Mouse (Mus musculus) midbrain, embryonic 16.5 days (tissue): ENCODE results near the gene E130116L18Rik. TPM values are rescaled to one million over a fixed set of nuclear protein-coding genes. Genes with fewer than 3 reads are reported as not detected.
"Not testable (repeated sequence)": the region's sequence is repeated elsewhere in the genome, so short reads cannot be mapped to it uniquely, and the experiment has no call there.

Source experiments
- ATAC-seq: fragments of 200-750 bp; cut with Nextera tagmentation; 2 replicates; pipeline ENCODE4 v1.8.0; 2017; ENCODE audit warnings: moderate TSS enrichment
- H3K27ac ChIP-seq: fragments of 300-500 bp; sonication (generic); 2 replicates; pipeline ENCODE4 v1.5.1; 2014; ENCODE audit warnings: mild to moderate bottlenecking, low read length, mixed read lengths
- H3K27me3 ChIP-seq: fragments of 300-500 bp; sonication (generic); 2 replicates; pipeline ENCODE4 v1.6.1; 2014; ENCODE audit warnings: low read depth, low read length, mixed read lengths; ENCODE audit not compliant: control insufficient read depth, insufficient read depth
- H3K36me3 ChIP-seq: fragments of 300-500 bp; sonication (generic); 2 replicates; pipeline ENCODE4 v1.6.1; 2014; ENCODE audit warnings: mild to moderate bottlenecking, low read length, moderate library complexity, mixed read lengths; ENCODE audit not compliant: control insufficient read depth, insufficient read depth
- H3K4me1 ChIP-seq: fragments of 300-500 bp; sonication (generic); 2 replicates; pipeline ENCODE4 v1.6.1; 2014; ENCODE audit warnings: mild to moderate bottlenecking, low read length, mixed read lengths; ENCODE audit not compliant: control insufficient read depth, insufficient read depth
- H3K4me2 ChIP-seq: fragments of 300-500 bp; sonication (generic); 2 replicates; pipeline ENCODE4 v1.6.1; 2014; ENCODE audit warnings: mild to moderate bottlenecking, low read length, mixed read lengths
- H3K4me3 ChIP-seq: fragments of 300-500 bp; sonication (generic); 2 replicates; pipeline ENCODE4 v1.5.1; 2014; ENCODE audit warnings: low read depth, mild to moderate bottlenecking, low read length, moderate library complexity, mixed read lengths
- H3K9ac ChIP-seq: fragments of 300-500 bp; sonication (generic); 2 replicates; pipeline ENCODE4 v1.6.1; 2014; ENCODE audit warnings: low read depth, low read length, mixed read lengths
- H3K9me3 ChIP-seq: fragments of 300-500 bp; sonication (generic); replicated peaks from 2 replicates; pipeline ENCODE4 v1.6.1; 2014; ENCODE audit warnings: mild to moderate bottlenecking, low read length, mixed read lengths; ENCODE audit not compliant: control insufficient read depth, poor library complexity, severe bottlenecking
- WGBS: fragments of 180-500 bp; shearing (Covaris S2); extraction: QIAGEN DNeasy Blood & Tissue Kit; methylation state at CpG from one replicate; pipeline ENCODE4 v1.1.7; 2014; 5-methylcytosine and 5-hydroxymethylcytosine counted together
- polyA plus RNA-seq: library from polyadenylated mRNA; unstranded; fragments of >200 nt; fragmentation: Nextera tagmentation; extraction: Ambion mirVana; gene quantifications from 2 replicates; pipeline ENCODE4 v1.2.1, GENCODE M21; 2015

The E130116L18Rik gene
- polyA plus RNA-seq, 1 experiment from 2014 or later = not detected

GRCm38 (mm10) chr5:25190521-25190920 is 32.4 kb downstream of the E130116L18Rik start:
- H3K9me3 ChIP-seq = no peaks in the 10 kb centered on the region
- WGBS = 80% methylated on average over 2 of the region's 2 CpGs
- H3K4me1 ChIP-seq = no peaks in the 10 kb centered on the region
- no peak overlapping the region for H3K9ac ChIP-seq
- no peak overlapping the region for H3K4me3 ChIP-seq
- H3K27me3 ChIP-seq = no peaks in the 10 kb centered on the region
- H3K36me3 ChIP-seq = no peaks in the 10 kb centered on the region
- ATAC-seq = no peak
- no peak overlapping the region for H3K27ac ChIP-seq
- no peak overlapping the region for H3K4me2 ChIP-seq

- Histone ChIP-seq H3K4me2 (no peak overlapping the region), H3K27ac (no peak overlapping the region), H3K9me3 (no peaks in the 10 kb centered on the region), H3K9ac (no peak overlapping the region), H3K36me3 (no peaks in the 10 kb centered on the region), H3K4me3 (no peak overlapping the region), H3K4me1 (no peaks in the 10 kb centered on the region), H3K27me3 (no peaks in the 10 kb centered on the region)
- no peak for ATAC-seq
- WGBS = 58% methylated on average over 1 of the region's 1 CpGs
Measured at GRCm38 (mm10) chr5:25188802-25189201, 34.2 kb downstream of the E130116L18Rik start.

- H3K27ac ChIP-seq = no peak overlapping the region
- no peak overlapping the region for H3K4me2 ChIP-seq
- H3K36me3 ChIP-seq = no peaks in the 10 kb centered on the region
- no peaks in the 10 kb centered on the region for H3K4me1 ChIP-seq
- H3K27me3 ChIP-seq = no peaks in the 10 kb centered on the region
- ATAC-seq = no peak
- H3K4me3 ChIP-seq = no peak overlapping the region
- H3K9ac ChIP-seq = no peak overlapping the region
- no peaks in the 10 kb centered on the region for H3K9me3 ChIP-seq
Measured at GRCm38 (mm10) chr5:25187727-25188126, 35.2 kb downstream of the E130116L18Rik start.

- Histone ChIP-seq H3K36me3 (no peaks in the 10 kb centered on the region), H3K4me2 (no peak overlapping the region)
- WGBS = 38% methylated on average over 2 of the region's 2 CpGs
Measured at GRCm38 (mm10) chr5:25184594-25184993, 38.4 kb downstream of the E130116L18Rik start.

GRCm38 (mm10) chr5:25183595-25183994 is 39.4 kb downstream of the E130116L18Rik start:
- no peak overlapping the region for H3K4me2 ChIP-seq
- H3K4me1 ChIP-seq = no peaks in the 10 kb centered on the region
- no peaks in the 10 kb centered on the region for H3K27me3 ChIP-seq
- H3K4me3 ChIP-seq = no peak overlapping the region
- no peak overlapping the region for H3K27ac ChIP-seq
- no peaks in the 10 kb centered on the region for H3K36me3 ChIP-seq
- no peaks in the 10 kb centered on the region for H3K9me3 ChIP-seq
- no peak overlapping the region for H3K9ac ChIP-seq
- no peak for ATAC-seq
- 88% methylated on average over 4 of the region's 4 CpGs for WGBS

More at GRCm38 (mm10) chr5:25184594-25184993, 38.4 kb downstream of the E130116L18Rik start:
- no peaks in the 10 kb centered on the region for H3K27me3 ChIP-seq
- no peak overlapping the region for H3K9ac ChIP-seq
- ATAC-seq = no peak
- no peaks in the 10 kb centered on the region for H3K4me1 ChIP-seq
- H3K9me3 ChIP-seq = no peaks in the 10 kb centered on the region
- no peak overlapping the region for H3K27ac ChIP-seq
- no peak overlapping the region for H3K4me3 ChIP-seq

GRCm38 (mm10) chr5:25181004-25181531 is 41.9 kb downstream of the E130116L18Rik start, which contains the start of gene Galntl5:
Gene Galntl5, plus strand, starts transcription at chr5:25181460.
- H3K4me3 ChIP-seq = no peak within 1 kb of the TSS
- H3K27me3 ChIP-seq = no peaks in the 10 kb centered on the region
- H3K9ac ChIP-seq = no peak within 1 kb of the TSS
- no peaks in the 10 kb centered on the region for H3K9me3 ChIP-seq
- no peaks in the 10 kb centered on the region for H3K36me3 ChIP-seq
- no peak for ATAC-seq
- no peak within 1 kb of the TSS for H3K27ac ChIP-seq
- H3K4me2 ChIP-seq = no peak within 1 kb of the TSS
- H3K4me1 ChIP-seq = no peaks in the 10 kb centered on the region
- WGBS = 89% methylated on average over 1 of the region's 1 CpGs

- Histone ChIP-seq H3K27ac (no peak overlapping the region), H3K27me3 (no peaks in the 10 kb centered on the region), H3K9me3 (no peaks in the 10 kb centered on the region), H3K4me3 (no peak overlapping the region), H3K9ac (no peak overlapping the region), H3K4me1 (no peaks in the 10 kb centered on the region), H3K4me2 (no peak overlapping the region), H3K36me3 (no peaks in the 10 kb centered on the region)
- 88% methylated on average over 3 of the region's 3 CpGs for WGBS
- ATAC-seq = no peak
Measured at GRCm38 (mm10) chr5:25179936-25180488, 42.9 kb downstream of the E130116L18Rik start.

GRCm38 (mm10) chr5:25179284-25179683 is 43.7 kb downstream of the E130116L18Rik start:
- WGBS = 100% methylated on average over 4 of the region's 4 CpGs
- no peaks in the 10 kb centered on the region for H3K9me3 ChIP-seq
- no peak for ATAC-seq

GRCm38 (mm10) chr5:25178543-25178942 is 44.4 kb downstream of the E130116L18Rik start:
- not testable (repeated sequence) for H3K4me3 ChIP-seq, H3K27ac ChIP-seq, H3K9me3 ChIP-seq, H3K4me2 ChIP-seq, H3K9ac ChIP-seq, ATAC-seq, H3K27me3 ChIP-seq, H3K36me3 ChIP-seq, H3K4me1 ChIP-seq
- 90% methylated on average over 4 of the region's 4 CpGs for WGBS

More at GRCm38 (mm10) chr5:25179284-25179683, 43.7 kb downstream of the E130116L18Rik start:
- Histone ChIP-seq H3K36me3 (no peaks in the 10 kb centered on the region), H3K4me1 (no peaks in the 10 kb centered on the region), H3K4me3 (no peak overlapping the region), H3K9ac (no peak overlapping the region), H3K27ac (no peak overlapping the region), H3K4me2 (no peak overlapping the region), H3K27me3 (no peaks in the 10 kb centered on the region)
